Mouse (Mus musculus): ENCODE data around the gene Ift27. TPM values are rescaled to one million over a fixed set of nuclear protein-coding genes. Genes with fewer than 3 reads are reported as not detected.

Gene Ift27
- polyA plus RNA-seq (2015; fragmentation: Nextera tagmentation; extraction: Ambion mirVana), result 37.1 and 46.4 TPM in 2 replicates

- ATAC-seq (replicated peaks; ENCODE audit: extremely low read depth, insufficient read depth, low FRiP score), result peak; percentile 97
- H3K36me3 ChIP-seq (ENCODE audit: control insufficient read depth, insufficient read depth), result no peaks in the 10 kb centered on the region
- H3K9ac ChIP-seq (ENCODE audit: low read length), result peak within 1 kb of the TSS; percentile 76
- peak within 1 kb of the TSS; percentile 62 for H3K27ac ChIP-seq (ENCODE audit: low read length)
- 0 out of 2 replicates have a peak, but pooled peaks cover 2% of the 10 kb centered on the region for H3K27me3 ChIP-seq (ENCODE audit: control insufficient read depth, insufficient read depth, low read length)
- no peaks in the 10 kb centered on the region for H3K9me3 ChIP-seq (replicated peaks; ENCODE audit: control insufficient read depth, low read length)
- H3K4me3 ChIP-seq (ENCODE audit: low read length), result peak within 1 kb of the TSS; percentile 66
- peaks cover 13% of the 10 kb centered on the region for H3K4me1 ChIP-seq (ENCODE audit: control insufficient read depth, insufficient read depth, low read length)
- 1% methylated on average over 40 of the region's 40 CpGs for WGBS
- peak within 1 kb of the TSS; percentile 79 for H3K4me2 ChIP-seq (ENCODE audit: low read depth, low read length)
Measured at GRCm38 (mm10) chr15:78173972-78174886, at the start of gene Ift27. Gene Ift27 (minus strand): TSS chr15:78174107.

GRCm38 (mm10) chr15:78215269-78215668 lies 41.4 kb upstream of the Ift27 start:
- ATAC-seq (replicated peaks; ENCODE audit: extremely low read depth, insufficient read depth, low FRiP score), result no peak
- Histone ChIP-seq H3K4me1 (ENCODE audit: control insufficient read depth, insufficient read depth, low read length) (no peaks in the 10 kb centered on the region), H3K4me3 (ENCODE audit: low read length) (no peak overlapping the region), H3K27me3 (ENCODE audit: control insufficient read depth, insufficient read depth, low read length) (no peaks in the 10 kb centered on the region), H3K27ac (ENCODE audit: low read length) (no peak overlapping the region), H3K4me2 (ENCODE audit: low read depth, low read length) (no peak overlapping the region), H3K9ac (ENCODE audit: low read length) (no peak overlapping the region), H3K9me3 (replicated peaks; ENCODE audit: control insufficient read depth, low read length) (no peaks in the 10 kb centered on the region), H3K36me3 (ENCODE audit: control insufficient read depth, insufficient read depth) (no peaks in the 10 kb centered on the region)
- 72% methylated on average over 9 of the region's 9 CpGs for WGBS

GRCm38 (mm10) chr15:78211367-78211766 lies 37.5 kb upstream of the Ift27 start:
- H3K9ac ChIP-seq (ENCODE audit: low read length), result no peak overlapping the region
- peaks cover 6% of the 10 kb centered on the region; the same call in 1 of the 2 replicates for H3K27me3 ChIP-seq (ENCODE audit: control insufficient read depth, insufficient read depth, low read length)
- H3K9me3 ChIP-seq (replicated peaks; ENCODE audit: control insufficient read depth, low read length), result peaks cover 9% of the 10 kb centered on the region
- no peak overlapping the region for H3K4me3 ChIP-seq (ENCODE audit: low read length)
- H3K27ac ChIP-seq (ENCODE audit: low read length), result no peak overlapping the region
- ATAC-seq (replicated peaks; ENCODE audit: extremely low read depth, insufficient read depth, low FRiP score), result no peak
- H3K4me2 ChIP-seq (ENCODE audit: low read depth, low read length), result no peak overlapping the region
- H3K36me3 ChIP-seq (ENCODE audit: control insufficient read depth, insufficient read depth), result no peaks in the 10 kb centered on the region
- 61% methylated on average over 8 of the region's 8 CpGs for WGBS
- no peaks in the 10 kb centered on the region for H3K4me1 ChIP-seq (ENCODE audit: control insufficient read depth, insufficient read depth, low read length)

GRCm38 (mm10) chr15:78210203-78210602 lies 36.3 kb upstream of the Ift27 start:
- ATAC-seq (replicated peaks; ENCODE audit: extremely low read depth, insufficient read depth, low FRiP score), result no peak
- Histone ChIP-seq H3K36me3 (ENCODE audit: control insufficient read depth, insufficient read depth) (no peaks in the 10 kb centered on the region), H3K4me3 (ENCODE audit: low read length) (no peak overlapping the region), H3K4me1 (ENCODE audit: control insufficient read depth, insufficient read depth, low read length) (no peaks in the 10 kb centered on the region), H3K9ac (ENCODE audit: low read length) (no peak overlapping the region), H3K27me3 (ENCODE audit: control insufficient read depth, insufficient read depth, low read length) (peaks cover 18% of the 10 kb centered on the region), H3K27ac (ENCODE audit: low read length) (no peak overlapping the region), H3K9me3 (replicated peaks; ENCODE audit: control insufficient read depth, low read length) (peaks cover 9% of the 10 kb centered on the region), H3K4me2 (ENCODE audit: low read depth, low read length) (no peak overlapping the region)
- 80% methylated on average over 4 of the region's 4 CpGs for WGBS

GRCm38 (mm10) chr15:78206312-78206711 lies 32.4 kb upstream of the Ift27 start, which contains the start of gene Pvalb:
Gene Pvalb (minus strand): TSS chr15:78206400.
- H3K27me3 ChIP-seq (ENCODE audit: control insufficient read depth, insufficient read depth, low read length), result peaks cover 53% of the 10 kb centered on the region
- no peak within 1 kb of the TSS for H3K27ac ChIP-seq (ENCODE audit: low read length)
- no peaks in the 10 kb centered on the region for H3K36me3 ChIP-seq (ENCODE audit: control insufficient read depth, insufficient read depth)
- H3K4me3 ChIP-seq (ENCODE audit: low read length), result no peak within 1 kb of the TSS
- no peak for ATAC-seq (replicated peaks; ENCODE audit: extremely low read depth, insufficient read depth, low FRiP score)
- WGBS, result 77% methylated on average over 7 of the region's 7 CpGs
- peaks cover 9% of the 10 kb centered on the region for H3K9me3 ChIP-seq (replicated peaks; ENCODE audit: control insufficient read depth, low read length)
- no peak within 1 kb of the TSS for H3K9ac ChIP-seq (ENCODE audit: low read length)
- no peak within 1 kb of the TSS for H3K4me2 ChIP-seq (ENCODE audit: low read depth, low read length)
- H3K4me1 ChIP-seq (ENCODE audit: control insufficient read depth, insufficient read depth, low read length), result peaks cover 10% of the 10 kb centered on the region; the same call in 1 of the 2 replicates

- peaks cover 61% of the 10 kb centered on the region for H3K27me3 ChIP-seq (ENCODE audit: control insufficient read depth, insufficient read depth, low read length)
- H3K9me3 ChIP-seq (replicated peaks; ENCODE audit: control insufficient read depth, low read length), result peaks cover 9% of the 10 kb centered on the region
- WGBS, result 28% methylated on average over 3 of the region's 3 CpGs
- ATAC-seq (replicated peaks; ENCODE audit: extremely low read depth, insufficient read depth, low FRiP score), result no peak
- peaks cover 10% of the 10 kb centered on the region; the same call in 1 of the 2 replicates for H3K4me1 ChIP-seq (ENCODE audit: control insufficient read depth, insufficient read depth, low read length)
- H3K4me2 ChIP-seq (ENCODE audit: low read depth, low read length), result no peak overlapping the region
- no peak overlapping the region for H3K9ac ChIP-seq (ENCODE audit: low read length)
- no peak overlapping the region for H3K27ac ChIP-seq (ENCODE audit: low read length)
- no peak overlapping the region for H3K4me3 ChIP-seq (ENCODE audit: low read length)
- H3K36me3 ChIP-seq (ENCODE audit: control insufficient read depth, insufficient read depth), result no peaks in the 10 kb centered on the region
Measured at GRCm38 (mm10) chr15:78205192-78205591, 31.3 kb upstream of the Ift27 start.

- Histone ChIP-seq H3K27me3 (ENCODE audit: control insufficient read depth, insufficient read depth, low read length) (peaks cover 66% of the 10 kb centered on the region), H3K9ac (ENCODE audit: low read length) (no peak overlapping the region), H3K27ac (ENCODE audit: low read length) (no peak overlapping the region), H3K9me3 (replicated peaks; ENCODE audit: control insufficient read depth, low read length) (peaks cover 2% of the 10 kb centered on the region; the same call in 1 of the 2 replicates), H3K4me2 (ENCODE audit: low read depth, low read length) (peak overlapping the region; percentile 59), H3K4me3 (ENCODE audit: low read length) (peak overlapping the region; percentile 33), H3K4me1 (ENCODE audit: control insufficient read depth, insufficient read depth, low read length) (peaks cover 10% of the 10 kb centered on the region; the same call in 1 of the 2 replicates), H3K36me3 (ENCODE audit: control insufficient read depth, insufficient read depth) (no peaks in the 10 kb centered on the region)
- ATAC-seq (replicated peaks; ENCODE audit: extremely low read depth, insufficient read depth, low FRiP score), result peak; percentile 84
- WGBS, result 1% methylated on average over 41 of the region's 41 CpGs
Measured at GRCm38 (mm10) chr15:78204053-78204847, 30.3 kb upstream of the Ift27 start.

GRCm38 (mm10) chr15:78195096-78195880 lies 21.4 kb upstream of the Ift27 start:
- no peak overlapping the region for H3K4me2 ChIP-seq (ENCODE audit: low read depth, low read length)
- ATAC-seq (replicated peaks; ENCODE audit: extremely low read depth, insufficient read depth, low FRiP score), result no peak
- peaks cover 2% of the 10 kb centered on the region; the same call in 1 of the 2 replicates for H3K4me1 ChIP-seq (ENCODE audit: control insufficient read depth, insufficient read depth, low read length)
- H3K9ac ChIP-seq (ENCODE audit: low read length), result no peak overlapping the region
- WGBS, result 40% methylated on average over 28 of the region's 28 CpGs
- H3K27me3 ChIP-seq (ENCODE audit: control insufficient read depth, insufficient read depth, low read length), result peaks cover 21% of the 10 kb centered on the region
- no peaks in the 10 kb centered on the region for H3K9me3 ChIP-seq (replicated peaks; ENCODE audit: control insufficient read depth, low read length)
- H3K4me3 ChIP-seq (ENCODE audit: low read length), result no peak overlapping the region
- H3K27ac ChIP-seq (ENCODE audit: low read length), result no peak overlapping the region
- no peaks in the 10 kb centered on the region for H3K36me3 ChIP-seq (ENCODE audit: control insufficient read depth, insufficient read depth)

All from heart, embryonic 16.5 days (tissue).